Mouse (Mus musculus) stomach, embryonic 15.5 days (tissue): ENCODE results near the gene Gm20388. TPM values are rescaled to one million over a fixed set of nuclear protein-coding genes. Genes with fewer than 3 reads are reported as not detected.

Experiments
- ATAC-seq: fragments of 200-750 bp; cut with Nextera tagmentation; 2 replicates; pipeline ENCODE4 v1.8.0; 2017; ENCODE audit warnings: low read depth, moderate number of reproducible peaks, moderate TSS enrichment; ENCODE audit not compliant: insufficient read depth, low FRiP score
- H3K27ac ChIP-seq: fragments of 300-500 bp; sonication (generic); 2 replicates; pipeline ENCODE4 v1.5.1; 2015; ENCODE audit warnings: mild to moderate bottlenecking, inconsistent platforms
- H3K27me3 ChIP-seq: fragments of 300-500 bp; sonication (generic); replicated peaks from 2 replicates; pipeline ENCODE4 v1.6.1; 2015; ENCODE audit warnings: inconsistent platforms
- H3K36me3 ChIP-seq: fragments of 300-500 bp; sonication (generic); 2 replicates; pipeline ENCODE4 v1.6.1; 2015; ENCODE audit warnings: inconsistent platforms
- H3K4me1 ChIP-seq: fragments of 300-500 bp; sonication (generic); 2 replicates; pipeline ENCODE4 v1.6.1; 2015; ENCODE audit warnings: inconsistent platforms
- H3K4me2 ChIP-seq: fragments of 300-500 bp; sonication (generic); 2 replicates; pipeline ENCODE4 v1.6.1; 2015; ENCODE audit warnings: mild to moderate bottlenecking, inconsistent platforms
- H3K4me3 ChIP-seq: fragments of 300-500 bp; sonication (generic); replicated peaks from 2 replicates; pipeline ENCODE4 v1.5.1; 2015; ENCODE audit warnings: inconsistent platforms
- H3K9ac ChIP-seq: fragments of 300-500 bp; sonication (generic); 2 replicates; pipeline ENCODE4 v1.6.1; 2015; ENCODE audit warnings: inconsistent platforms
- H3K9me3 ChIP-seq: fragments of 300-500 bp; sonication (generic); 2 replicates; pipeline ENCODE4 v1.6.1; 2016; ENCODE audit warnings: inconsistent platforms
- WGBS: fragments of 180-500 bp; shearing (Covaris S2); methylation state at CpG from one replicate; pipeline ENCODE4 v1.1.7; 2015; 5-methylcytosine and 5-hydroxymethylcytosine counted together
- polyA plus RNA-seq: library from polyadenylated mRNA; unstranded; fragments of >200 nt; fragmentation: Nextera tagmentation; extraction: Ambion mirVana; gene quantifications from 2 replicates; pipeline ENCODE4 v1.2.1, GENCODE M21; 2015

Gene Gm20388
- polyA plus RNA-seq, 1 experiment from 2014 or later = not detected

DNA sequence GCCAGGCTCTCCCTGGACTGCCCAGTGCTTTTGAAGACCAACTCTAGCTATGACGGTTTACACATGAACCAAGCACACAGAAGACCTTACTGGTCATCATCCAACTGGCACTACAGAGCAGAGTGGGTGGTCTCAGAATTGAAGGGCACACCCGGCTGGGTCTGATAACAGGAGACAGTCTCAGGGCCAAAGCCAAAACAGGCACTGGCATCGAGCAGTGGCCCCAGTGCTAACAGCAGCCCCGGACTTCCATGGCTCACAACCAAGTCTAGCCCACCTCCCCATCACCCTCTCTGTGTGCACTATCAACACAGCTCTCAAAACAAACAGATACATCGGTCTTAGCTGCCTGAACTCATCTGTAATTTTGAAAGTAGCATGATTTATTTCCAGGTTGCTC, 1995.2 kb downstream of the Gm20388 start:
- H3K9me3 ChIP-seq = no peaks in the 10 kb centered on the region
- peak overlapping the region; percentile 65 for H3K4me3 ChIP-seq
- no peak overlapping the region for H3K27ac ChIP-seq
- no peaks in the 10 kb centered on the region for H3K36me3 ChIP-seq
- no peaks in the 10 kb centered on the region for H3K27me3 ChIP-seq
- peak overlapping the region; percentile 97 for H3K4me2 ChIP-seq
- peaks cover 33% of the 10 kb centered on the region for H3K4me1 ChIP-seq
- WGBS = 14% methylated on average over 5 of the region's 5 CpGs
- H3K9ac ChIP-seq = no peak overlapping the region
- ATAC-seq = no peak

DNA sequence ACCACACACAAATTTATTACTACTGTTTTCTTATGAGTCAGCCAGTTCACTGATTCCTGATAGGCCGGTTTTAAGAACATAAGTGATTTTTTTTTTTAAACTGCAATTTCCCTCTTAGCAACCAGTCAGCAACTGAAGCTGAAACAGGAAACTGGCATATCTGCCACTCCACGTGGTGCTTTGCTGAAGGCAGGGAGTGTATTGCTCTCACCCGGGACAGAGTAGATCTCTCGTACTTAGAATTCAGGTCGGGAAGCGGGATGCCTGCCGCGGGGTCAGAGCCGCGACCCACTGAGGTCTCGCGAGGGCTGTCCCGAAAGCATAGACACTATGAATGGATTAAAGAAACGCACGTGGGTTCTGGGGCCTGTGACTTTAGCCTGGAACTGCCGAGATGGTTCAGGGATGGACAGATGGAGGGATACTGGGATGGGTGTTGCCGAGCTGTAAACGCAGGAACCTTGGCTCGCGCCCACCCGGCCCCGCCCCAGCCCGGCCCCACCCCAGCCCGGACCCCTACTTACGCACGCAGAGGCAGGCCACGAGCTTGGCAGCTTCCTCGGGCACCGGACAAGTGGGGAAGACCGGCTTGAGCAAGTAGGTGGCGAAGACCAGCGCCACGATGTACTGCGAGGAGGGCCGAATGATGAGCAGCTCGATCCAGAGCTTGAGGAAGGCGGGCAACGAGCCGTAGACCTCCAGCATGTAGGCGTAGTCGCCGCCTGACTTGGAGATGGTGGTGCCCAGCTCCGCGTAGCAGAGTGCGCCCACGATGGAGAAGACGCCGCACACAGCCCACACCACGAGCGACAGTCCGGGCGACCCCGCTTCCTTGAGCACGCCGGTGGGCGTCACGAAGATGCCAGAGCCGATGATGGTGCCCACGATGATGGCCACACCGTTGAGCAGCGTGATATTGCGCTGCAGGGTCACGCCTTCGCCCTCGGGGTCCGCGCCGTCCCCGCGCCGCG, 1996.2 kb downstream of the Gm20388 start:
- no peaks in the 10 kb centered on the region for H3K27me3 ChIP-seq
- WGBS = under 1% methylated on average over 72 of the region's 72 CpGs
- H3K27ac ChIP-seq = no peak overlapping the region
- no peaks in the 10 kb centered on the region for H3K9me3 ChIP-seq
- no peaks in the 10 kb centered on the region for H3K36me3 ChIP-seq
- peak overlapping the region; percentile 97 for H3K4me2 ChIP-seq
- peak overlapping the region; percentile 40 for H3K9ac ChIP-seq
- H3K4me3 ChIP-seq = peak overlapping the region; percentile 65
- ATAC-seq = peak; percentile 12; the same call in 1 of the 2 replicates
- peaks cover 24% of the 10 kb centered on the region for H3K4me1 ChIP-seq

DNA sequence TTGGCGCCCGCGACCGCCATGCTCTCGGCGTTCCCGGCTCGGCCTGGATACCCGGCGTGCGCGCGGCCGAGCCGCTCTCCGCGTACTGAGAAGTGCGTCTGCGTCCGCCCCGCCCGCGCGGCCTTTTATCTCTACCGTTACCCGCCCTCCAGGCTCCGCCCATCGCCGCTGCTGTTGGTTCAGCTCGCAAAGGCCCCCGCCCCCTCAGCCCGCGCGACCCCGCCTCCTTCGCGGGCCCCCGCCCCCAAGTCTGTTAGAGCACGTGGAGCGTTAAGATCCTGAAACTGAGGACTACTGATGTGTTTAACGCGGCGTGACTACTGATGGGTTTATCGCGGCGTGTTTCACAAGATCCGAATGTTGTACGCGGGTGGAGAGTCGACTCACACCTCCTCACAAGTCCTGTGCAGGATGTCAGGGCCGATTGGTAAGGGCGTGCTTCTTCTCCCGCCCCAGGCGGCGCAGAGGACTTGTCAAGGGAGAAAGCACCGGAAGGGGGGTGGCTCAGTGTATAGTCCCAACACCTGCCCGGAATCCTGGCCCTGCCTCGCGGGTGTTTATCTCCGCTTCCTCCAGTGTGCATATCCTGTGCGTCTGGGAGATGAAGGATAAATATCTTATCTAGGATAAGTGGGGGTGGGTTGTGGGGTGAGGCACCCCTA, 1997.1 kb downstream of the Gm20388 start, which contains the start of gene Slc7a5:
TSS of gene Slc7a5 (minus strand) at position 108 of the 662 bp plus-strand sequence.
- Histone ChIP-seq H3K4me2 (peak within 1 kb of the TSS; percentile 97), H3K4me3 (peak within 1 kb of the TSS; percentile 65), H3K4me1 (peaks cover 16% of the 10 kb centered on the region), H3K36me3 (no peaks in the 10 kb centered on the region), H3K27me3 (no peaks in the 10 kb centered on the region), H3K9ac (peak within 1 kb of the TSS; percentile 40), H3K9me3 (no peaks in the 10 kb centered on the region), H3K27ac (no peak within 1 kb of the TSS)
- WGBS = under 1% methylated on average over 52 of the region's 61 CpGs
- ATAC-seq = peak; percentile 93

DNA sequence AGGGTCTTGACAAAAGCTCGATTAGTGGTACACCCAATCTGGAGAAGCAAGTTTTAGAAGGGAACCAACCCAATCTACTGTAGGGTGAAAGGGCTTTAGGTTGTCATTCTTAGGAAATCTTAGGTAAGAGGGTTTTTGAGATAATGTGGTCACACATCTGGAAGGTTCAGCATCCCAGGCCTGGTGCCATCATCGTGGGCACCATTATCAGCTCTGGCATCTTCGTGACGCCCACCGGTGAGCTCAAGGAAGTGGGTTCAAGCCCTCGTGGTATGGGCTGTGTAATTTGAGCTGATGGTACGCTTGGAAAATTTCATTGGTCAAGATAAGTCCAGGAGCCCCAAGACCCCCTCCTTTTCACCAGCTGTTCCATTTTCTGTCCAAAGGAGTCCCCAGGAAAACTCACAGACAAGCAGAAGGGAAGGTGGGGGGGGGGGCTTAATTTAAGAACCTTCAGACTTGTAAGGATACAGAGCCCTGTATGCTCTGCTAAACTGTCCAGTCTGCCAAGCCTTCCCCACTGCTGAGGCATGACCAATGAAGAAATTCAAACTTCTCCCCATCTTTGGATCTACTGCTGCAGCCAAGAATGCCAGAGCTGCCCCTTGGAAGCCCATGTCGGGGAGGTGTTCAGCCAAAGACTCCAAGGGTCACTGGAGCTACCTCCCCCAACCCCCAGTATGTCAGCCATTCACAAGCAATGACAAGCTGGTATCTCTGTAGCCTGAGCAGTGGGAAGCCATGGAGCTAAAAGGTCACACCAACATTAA, 1997.9 kb downstream of the Gm20388 start:
- no peak for ATAC-seq
- Histone ChIP-seq H3K4me1 (peaks cover 16% of the 10 kb centered on the region), H3K36me3 (no peaks in the 10 kb centered on the region), H3K4me3 (peak overlapping the region; percentile 65; the same call in 1 of the 2 replicates), H3K4me2 (peak overlapping the region; percentile 97), H3K9me3 (no peaks in the 10 kb centered on the region), H3K27ac (no peak overlapping the region), H3K27me3 (no peaks in the 10 kb centered on the region), H3K9ac (no peak overlapping the region)
- WGBS = 45% methylated on average over 8 of the region's 8 CpGs

DNA sequence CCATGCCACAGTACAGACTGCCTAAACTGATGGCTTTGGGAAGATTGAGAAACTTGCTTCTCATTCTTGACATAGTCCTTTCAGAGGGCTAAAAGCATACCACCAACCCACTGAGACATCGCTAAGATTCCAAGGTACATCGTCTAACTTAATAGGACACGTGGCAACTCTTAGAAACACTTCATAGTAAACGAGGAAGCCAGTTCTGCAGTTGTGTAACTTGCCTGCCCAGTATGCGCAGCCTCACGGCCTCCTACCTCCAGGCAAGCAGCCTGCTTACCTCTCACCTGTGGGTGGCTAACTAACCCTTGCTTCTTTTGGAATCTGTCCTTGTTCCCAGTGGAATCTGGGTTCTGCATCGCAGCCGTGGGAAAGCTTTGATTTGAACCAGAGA, 1998.5 kb downstream of the Gm20388 start:
- Histone ChIP-seq H3K27me3 (no peaks in the 10 kb centered on the region), H3K9ac (no peak overlapping the region), H3K4me1 (peaks cover 16% of the 10 kb centered on the region), H3K4me3 (no peak overlapping the region), H3K9me3 (no peaks in the 10 kb centered on the region), H3K27ac (no peak overlapping the region), H3K4me2 (no peak overlapping the region), H3K36me3 (no peaks in the 10 kb centered on the region)
- 64% methylated on average over 8 of the region's 8 CpGs for WGBS
- no peak for ATAC-seq

DNA sequence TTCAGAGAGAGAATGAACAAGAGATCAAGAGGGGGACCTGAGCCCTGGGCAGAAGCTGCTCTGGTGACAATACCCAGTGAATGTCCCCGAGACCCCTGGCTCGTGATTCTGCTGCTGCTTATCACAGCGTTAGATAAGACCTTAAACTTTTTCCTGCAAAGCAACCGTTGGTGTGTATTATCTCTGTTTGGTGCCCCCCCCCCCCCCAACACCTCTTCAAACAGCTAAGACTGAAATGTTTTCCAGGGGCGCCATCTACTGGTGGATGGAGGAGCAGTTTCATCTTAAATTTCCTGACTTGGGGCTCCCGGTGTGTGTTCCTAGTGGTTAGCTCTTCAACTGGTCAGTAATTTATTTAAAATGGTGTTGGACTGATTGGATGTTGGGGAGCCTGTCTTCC, 1999.0 kb downstream of the Gm20388 start:
- no peak overlapping the region for H3K9ac ChIP-seq

DNA sequence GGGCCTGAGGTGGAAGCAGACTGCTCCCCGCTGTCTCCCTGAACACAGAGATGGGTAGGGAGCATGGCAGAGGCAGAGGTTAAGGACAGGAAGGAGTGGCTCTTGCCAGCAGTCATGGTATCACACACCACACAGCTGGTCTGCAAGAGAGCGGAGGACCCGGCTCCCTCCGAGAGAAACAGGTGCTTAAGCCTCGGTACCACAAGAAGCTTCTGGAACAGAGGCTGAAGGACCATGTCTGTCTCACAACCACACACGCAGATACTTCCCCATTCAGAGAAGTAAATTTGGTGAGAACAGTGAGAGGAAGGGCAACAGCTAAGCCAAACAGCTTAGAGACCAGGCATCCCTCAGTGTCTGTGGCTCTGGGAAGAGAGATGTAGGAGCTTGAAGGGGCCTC, 2000.8 kb downstream of the Gm20388 start:
- WGBS = 84% methylated on average over 6 of the region's 6 CpGs
- ATAC-seq = no peak
- peaks cover 7% of the 10 kb centered on the region; the same call in 1 of the 2 replicates for H3K4me1 ChIP-seq

More for the DNA sequence above, 1999.0 kb downstream of the Gm20388 start:
- ATAC-seq = no peak
- H3K9me3 ChIP-seq = no peaks in the 10 kb centered on the region
- no peak overlapping the region for H3K4me2 ChIP-seq
- H3K36me3 ChIP-seq = no peaks in the 10 kb centered on the region
- H3K27ac ChIP-seq = no peak overlapping the region
- no peaks in the 10 kb centered on the region for H3K27me3 ChIP-seq
- 4% methylated on average over 6 of the region's 6 CpGs for WGBS
- peaks cover 16% of the 10 kb centered on the region for H3K4me1 ChIP-seq
- H3K4me3 ChIP-seq = no peak overlapping the region

DNA sequence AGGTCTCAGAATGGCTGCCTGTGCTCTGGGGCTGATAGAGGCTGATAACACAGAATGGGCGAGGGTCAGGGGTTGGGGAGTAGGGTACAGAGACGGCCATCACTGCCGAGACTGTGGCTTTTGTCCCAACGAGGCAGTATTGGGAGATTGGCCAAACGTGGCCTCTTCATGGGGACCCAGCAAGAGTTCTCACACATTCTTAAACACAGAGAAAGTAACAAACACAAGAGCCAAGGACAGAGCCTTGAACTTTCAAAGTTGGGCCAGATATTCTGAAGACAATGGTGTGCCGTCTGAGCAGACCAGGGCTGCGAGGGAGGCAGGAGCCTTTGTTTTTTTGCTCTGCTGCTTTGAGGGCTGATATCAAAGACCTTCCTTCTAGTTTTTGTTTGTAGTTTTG, 2001.3 kb downstream of the Gm20388 start:
- no peaks in the 10 kb centered on the region for H3K36me3 ChIP-seq
- no peak overlapping the region for H3K4me3 ChIP-seq
- no peak overlapping the region for H3K9ac ChIP-seq
- 67% methylated on average over 7 of the region's 7 CpGs for WGBS
- H3K4me1 ChIP-seq = peaks cover 7% of the 10 kb centered on the region; the same call in 1 of the 2 replicates
- H3K4me2 ChIP-seq = no peak overlapping the region
- H3K9me3 ChIP-seq = no peaks in the 10 kb centered on the region
- no peak overlapping the region for H3K27ac ChIP-seq
- H3K27me3 ChIP-seq = no peaks in the 10 kb centered on the region
- ATAC-seq = no peak

More for the DNA sequence above, 2000.8 kb downstream of the Gm20388 start:
- H3K4me2 ChIP-seq = no peak overlapping the region
- H3K9me3 ChIP-seq = no peaks in the 10 kb centered on the region
- no peak overlapping the region for H3K27ac ChIP-seq
- no peak overlapping the region for H3K9ac ChIP-seq
- no peak overlapping the region for H3K4me3 ChIP-seq
- no peaks in the 10 kb centered on the region for H3K27me3 ChIP-seq
- H3K36me3 ChIP-seq = no peaks in the 10 kb centered on the region

DNA sequence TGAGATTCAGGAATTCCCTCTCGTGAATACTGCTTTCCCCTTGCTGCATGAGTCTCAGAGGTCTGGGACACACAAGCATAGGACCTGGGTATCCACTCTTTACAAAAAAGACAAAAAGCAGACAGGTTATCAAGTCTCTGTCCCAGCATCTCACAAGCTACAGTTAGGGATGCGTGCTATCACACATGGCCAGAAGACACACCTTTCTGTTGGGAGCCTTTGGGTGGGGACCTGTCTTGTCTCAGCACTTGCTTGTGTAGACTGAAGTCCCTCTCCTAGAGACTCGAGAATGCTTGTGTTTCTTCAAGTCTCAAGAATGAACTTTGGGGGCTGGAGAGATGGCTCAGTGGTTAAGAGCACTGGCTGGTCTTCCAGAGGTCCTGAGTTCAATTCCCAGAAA, 2002.2 kb downstream of the Gm20388 start:
- Histone ChIP-seq H3K4me1 (peaks cover 6% of the 10 kb centered on the region; the same call in 1 of the 2 replicates), H3K9me3 (no peaks in the 10 kb centered on the region), H3K4me2 (no peak overlapping the region), H3K4me3 (no peak overlapping the region), H3K36me3 (no peaks in the 10 kb centered on the region), H3K27me3 (no peaks in the 10 kb centered on the region), H3K27ac (no peak overlapping the region), H3K9ac (no peak overlapping the region)
- ATAC-seq = no peak
- 66% methylated on average over 3 of the region's 3 CpGs for whole genome bisulfite sequencing

DNA sequence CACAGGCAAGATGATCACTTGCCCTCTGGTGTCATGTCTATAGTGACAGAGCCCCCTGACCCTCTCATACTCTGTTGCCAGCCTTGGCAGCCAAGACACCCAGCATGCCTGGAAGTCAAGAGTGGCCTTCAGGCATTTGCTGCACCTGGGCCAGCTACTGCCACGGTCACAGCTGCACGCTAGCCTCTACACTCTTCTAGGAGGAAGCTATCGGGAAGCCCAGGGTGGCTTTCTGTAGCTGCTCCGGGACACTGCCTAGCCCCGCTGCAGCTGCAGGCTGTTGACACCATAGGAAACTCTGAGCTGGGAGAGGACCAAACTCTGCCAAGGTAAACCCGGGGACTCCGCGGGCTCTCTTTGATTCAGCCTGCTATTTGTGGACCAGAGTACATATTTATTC, 2002.7 kb downstream of the Gm20388 start:
- Histone ChIP-seq H3K4me1 (0 out of 2 replicates have a peak, but pooled peaks cover 2% of the 10 kb centered on the region), H3K4me2 (no peak overlapping the region), H3K36me3 (no peaks in the 10 kb centered on the region), H3K4me3 (no peak overlapping the region), H3K9me3 (no peaks in the 10 kb centered on the region), H3K27me3 (no peaks in the 10 kb centered on the region), H3K9ac (no peak overlapping the region), H3K27ac (no peak overlapping the region)
- WGBS = 75% methylated on average over 8 of the region's 8 CpGs
- no peak for ATAC-seq

DNA sequence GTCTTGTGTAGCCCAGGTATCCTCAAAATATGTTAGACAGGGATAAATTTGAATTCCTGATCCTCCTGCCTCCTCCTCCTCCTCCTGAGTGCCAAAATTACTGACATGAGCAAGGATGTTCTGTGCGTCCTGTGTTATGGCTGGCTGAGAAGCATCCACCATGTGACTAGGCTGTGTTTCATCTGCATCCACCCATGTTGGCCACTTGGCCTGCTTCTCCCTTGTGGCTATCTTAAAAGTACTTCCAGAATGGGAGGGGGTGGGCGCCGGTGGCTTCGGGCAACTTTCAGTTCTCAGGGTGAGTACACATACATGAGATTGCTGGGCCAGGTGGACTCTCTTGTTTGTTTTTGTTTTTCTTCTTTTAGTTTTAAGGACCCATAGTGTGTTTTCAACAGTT, 2008.5 kb downstream of the Gm20388 start:
- Histone ChIP-seq H3K4me2 (no peak overlapping the region), H3K4me3 (no peak overlapping the region), H3K4me1 (peaks cover 15% of the 10 kb centered on the region), H3K27ac (no peak overlapping the region), H3K9me3 (no peaks in the 10 kb centered on the region), H3K36me3 (no peaks in the 10 kb centered on the region), H3K9ac (no peak overlapping the region), H3K27me3 (no peaks in the 10 kb centered on the region)
- 48% methylated on average over 4 of the region's 4 CpGs for WGBS
- ATAC-seq = no peak
